Mouse (Mus musculus) heart, adult 9 months (tissue): Measurements from ENCODE around the gene Ptprc.

ENCODE experiments used
- DNase-seq, 2 experiments: peaks; one replicate each; pipeline ENCODE4 v3.0.0; 2022; ENCODE audit warnings: low spot score in 2 of 2

The Ptprc gene

GRCm38 (mm10) chr1:138040556-138040955, 135.0 kb downstream of the Ptprc start:
- no peak for DNase-seq

- DNase-seq = no peak
Observed at GRCm38 (mm10) chr1:138039201-138039600, 136.3 kb downstream of the Ptprc start.

DNA sequence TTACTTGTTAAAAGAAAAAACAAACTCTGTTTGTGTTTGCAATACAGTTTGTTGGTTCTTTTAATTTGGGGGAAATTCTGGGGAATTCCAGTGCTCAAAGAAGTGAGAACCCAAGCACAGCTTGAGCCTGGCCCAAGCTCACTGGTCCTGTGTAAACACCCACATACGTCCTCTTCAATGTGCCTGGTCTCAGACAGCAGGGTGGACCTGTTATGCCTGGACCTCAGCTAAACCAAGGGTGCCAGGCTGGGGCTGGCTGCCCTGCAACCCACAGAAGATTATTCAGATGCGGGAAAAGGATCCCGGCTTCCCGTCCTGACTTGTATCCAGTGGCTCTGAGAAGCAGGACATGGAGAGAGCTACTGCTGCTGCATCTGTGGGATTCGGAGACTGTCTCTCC, 138.0 kb downstream of the Ptprc start:
- DNase-seq = no peak

DNA sequence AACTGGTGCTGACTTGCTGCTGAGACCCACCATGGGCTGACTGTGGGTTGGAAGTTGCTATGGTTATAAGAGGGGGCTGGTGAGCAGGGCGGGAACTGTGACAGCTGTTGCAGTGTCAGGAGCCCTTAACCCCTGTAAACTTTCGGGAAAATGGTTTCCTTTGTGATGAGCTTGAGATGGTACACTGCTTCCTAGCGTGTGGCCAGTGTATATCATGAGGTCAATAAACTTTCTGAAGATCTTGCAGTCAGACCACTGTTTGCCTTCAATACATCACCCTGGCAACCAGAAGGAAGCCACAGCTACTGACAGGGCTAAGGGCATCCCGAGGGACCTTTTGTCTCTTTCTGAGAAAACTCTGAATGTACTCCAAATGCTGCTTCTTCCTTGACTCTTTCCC, 145.9 kb downstream of the Ptprc start:
- DNase-seq = no peak

DNA sequence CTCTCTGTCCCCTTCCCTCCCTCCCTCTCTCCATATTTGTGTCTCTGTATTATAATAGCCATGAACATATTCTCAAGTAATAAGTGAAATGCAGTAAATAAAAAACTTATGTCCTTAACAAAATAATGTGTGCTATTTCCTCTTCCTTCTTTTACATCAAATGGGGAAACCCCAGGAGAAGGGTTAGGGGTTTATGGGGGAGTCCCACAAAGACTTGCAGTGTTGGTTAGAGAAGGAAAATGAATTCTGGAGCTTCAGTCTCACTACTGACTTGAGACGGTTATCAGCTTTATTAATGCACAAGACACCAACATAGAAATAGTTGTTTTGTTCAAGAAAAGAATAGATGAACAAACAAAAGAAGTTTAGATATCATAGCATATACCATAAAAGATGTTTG, 150.2 kb downstream of the Ptprc start:
- DNase-seq = no peak

- DNase-seq = no peak
Observed at GRCm38 (mm10) chr1:138023601-138024000, 151.9 kb downstream of the Ptprc start.

GRCm38 (mm10) chr1:138022918-138023295, 152.6 kb downstream of the Ptprc start:
- DNase-seq = no peak

DNA sequence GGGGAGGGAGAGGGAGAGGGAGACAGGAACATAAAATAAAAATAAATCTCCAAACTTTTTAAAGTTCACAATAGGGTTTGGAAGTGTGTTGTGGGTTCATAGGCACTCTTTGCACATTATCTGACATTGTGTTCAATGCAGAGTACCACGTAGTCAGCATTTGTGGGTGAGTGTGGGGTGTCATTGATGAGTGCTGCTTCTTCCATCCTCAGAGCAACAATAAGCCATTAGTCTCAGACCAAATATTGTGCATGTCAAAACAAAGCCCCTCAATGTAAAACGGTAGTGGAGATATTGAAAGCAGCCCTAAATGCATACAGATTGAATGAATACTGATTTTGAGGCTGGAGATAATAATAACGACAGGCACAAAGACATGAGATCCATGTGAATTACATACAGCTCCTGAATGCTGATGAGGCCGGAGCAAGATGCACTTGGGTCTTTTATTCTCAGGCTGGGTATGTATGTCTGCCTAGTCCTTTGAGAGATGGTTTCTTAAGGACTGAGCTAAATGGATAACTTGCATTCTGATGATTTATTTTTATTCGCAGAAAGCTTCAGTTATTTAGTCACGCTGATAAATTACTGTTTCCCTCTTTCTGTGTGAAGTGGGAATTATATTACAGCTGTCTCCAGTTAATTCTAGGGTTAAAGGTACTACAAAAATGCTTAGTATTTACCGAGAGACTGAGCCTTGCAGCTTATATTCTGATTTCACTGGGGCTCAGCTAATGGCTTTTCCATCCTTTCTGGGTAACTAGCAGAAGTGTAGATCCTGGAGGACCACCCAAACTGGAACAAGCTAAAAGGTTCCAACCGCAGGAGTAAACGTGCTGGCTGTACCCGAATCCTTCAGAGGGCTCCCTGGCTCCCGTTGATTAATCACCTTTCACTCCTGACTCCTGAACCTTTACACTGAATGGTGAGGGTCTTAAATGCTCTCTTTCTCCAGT, 153.3 kb downstream of the Ptprc start:
- no peak for DNase-seq
